Mouse (Mus musculus): ENCODE measurements around the gene Ccdc34.

DNA sequence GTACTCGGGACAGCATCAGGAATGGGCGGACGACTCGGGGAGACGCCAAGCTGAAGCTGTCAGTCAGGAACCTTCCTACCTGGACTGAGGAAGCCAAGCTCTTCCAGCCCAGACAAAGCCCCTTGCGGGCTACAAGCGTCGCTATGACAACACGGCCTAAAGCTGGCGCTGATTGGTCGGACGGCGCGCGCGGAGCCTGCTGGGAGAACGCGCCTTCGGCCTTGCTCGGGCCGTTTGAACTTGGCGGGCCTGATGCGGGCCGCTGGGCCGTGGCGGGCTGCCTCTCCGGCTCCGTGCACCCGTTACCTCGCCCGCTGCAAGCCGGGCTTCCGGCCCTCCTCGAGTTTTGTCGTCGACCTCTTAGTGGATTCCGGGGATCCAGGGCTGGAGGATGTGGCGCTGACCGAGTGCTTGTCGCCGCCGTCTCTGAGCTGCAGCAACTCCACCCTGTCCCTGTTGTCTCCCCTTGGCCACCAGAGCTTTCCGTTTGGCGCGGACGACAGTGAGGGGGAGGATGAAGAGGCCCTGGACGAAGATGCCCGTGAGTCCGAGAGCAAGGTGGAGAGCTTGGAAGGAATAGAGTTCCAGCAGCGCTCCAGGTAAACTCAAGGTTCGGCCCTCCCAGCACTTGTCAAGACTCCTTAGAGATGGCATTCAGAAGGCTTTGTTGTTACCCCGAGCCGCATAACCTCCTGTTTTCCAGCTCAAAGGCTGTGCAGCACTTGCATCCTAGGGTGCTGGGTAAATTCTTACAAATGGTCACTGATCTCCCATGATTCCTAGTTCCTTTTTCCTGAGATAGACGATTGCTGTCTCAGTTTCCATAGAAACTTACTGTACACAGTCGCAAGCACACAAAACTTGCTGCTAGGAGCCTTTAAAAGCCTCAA is at the start of gene Ccdc34:
- TF ChIP-seq POLR2A (IDR thresholded peaks at IDR 0.05; ENCODE audit: control insufficient read depth, low read depth, low read length) (peak; percentile 89), CTCF (IDR thresholded peaks at IDR 0.05; ENCODE audit: control insufficient read depth, insufficient read depth, insufficient replicate concordance, low read depth, low read length) (no peak)

Measured in testis, adult 2 months (tissue).